Mouse (Mus musculus) heart, embryonic 14.5 days (tissue): ENCODE measurements around the gene Bgn. TPM values are rescaled to one million over a fixed set of nuclear protein-coding genes. Genes with fewer than 3 reads are reported as not detected.

Experiments used
- ATAC-seq: fragments of 200-750 bp; cut with Nextera tagmentation; 2 replicates; pipeline ENCODE4 v1.8.0; 2017; ENCODE audit warnings: low read depth, moderate TSS enrichment; ENCODE audit not compliant: insufficient number of reproducible peaks, insufficient read depth, low FRiP score
- H3K27ac ChIP-seq, 2 experiments: fragments of 200-500 bp in 1 of 2; fragments of 300-500 bp in 1 of 2; sonication (generic) in 1 of 2; replicated peaks in 1 of 2; 2 replicates each; pipeline ENCODE4 v1.5.1; 2012 to 2014; ENCODE audit warnings: low read depth in 2 of 2, low read length in 2 of 2, control low read depth in 1 of 2, mild to moderate bottlenecking in 1 of 2, mixed read lengths in 1 of 2; ENCODE audit not compliant: control insufficient read depth in 1 of 2, insufficient read depth in 1 of 2
- H3K27me3 ChIP-seq: fragments of 300-500 bp; sonication (generic); 2 replicates; pipeline ENCODE4 v1.6.1; 2014; ENCODE audit warnings: mild to moderate bottlenecking, low read length, control low read depth; ENCODE audit not compliant: control insufficient read depth, insufficient read depth
- H3K36me3 ChIP-seq: fragments of 300-500 bp; sonication (generic); 2 replicates; pipeline ENCODE4 v1.6.1; 2014; ENCODE audit warnings: mild to moderate bottlenecking, control low read depth, low read length, mixed read lengths; ENCODE audit not compliant: control insufficient read depth, insufficient read depth
- H3K4me1 ChIP-seq, 2 experiments: fragments of 200-500 bp in 1 of 2; fragments of 300-500 bp in 1 of 2; sonication (generic) in 1 of 2; 2 replicates each; pipeline ENCODE4 v1.6.1; 2012 to 2014; ENCODE audit warnings: low read length in 2 of 2, control low read depth in 1 of 2, mixed read lengths in 1 of 2; ENCODE audit not compliant: control insufficient read depth in 2 of 2, insufficient read depth in 2 of 2
- H3K4me2 ChIP-seq: fragments of 300-500 bp; sonication (generic); 2 replicates; pipeline ENCODE4 v1.6.1; 2014; ENCODE audit warnings: mild to moderate bottlenecking, low read length
- H3K4me3 ChIP-seq, 2 experiments: fragments of 200-500 bp in 1 of 2; fragments of 300-500 bp in 1 of 2; sonication (generic) in 1 of 2; 2 replicates each; pipeline ENCODE4 v1.5.1; 2012 to 2014; ENCODE audit warnings: low read length in 2 of 2, mild to moderate bottlenecking in 2 of 2, control low read depth in 1 of 2, low read depth in 1 of 2, moderate library complexity in 1 of 2; ENCODE audit not compliant: control insufficient read depth in 1 of 2, insufficient read depth in 1 of 2
- H3K9ac ChIP-seq: fragments of 300-500 bp; sonication (generic); 2 replicates; pipeline ENCODE4 v1.6.1; 2014; ENCODE audit warnings: mild to moderate bottlenecking, low read length
- H3K9me3 ChIP-seq: fragments of 300-500 bp; sonication (generic); 2 replicates; pipeline ENCODE4 v1.6.1; 2016; ENCODE audit warnings: low read length, control low read depth; ENCODE audit not compliant: control insufficient read depth
- WGBS: fragments of 180-500 bp; shearing (Covaris S2); extraction: QIAGEN DNeasy Blood & Tissue Kit; methylation state at CpG from one replicate; pipeline ENCODE4 v1.1.7; 2014; 5-methylcytosine and 5-hydroxymethylcytosine counted together
- polyA plus RNA-seq: library from polyadenylated mRNA; unstranded; fragments of >200 nt; fragmentation: Nextera tagmentation; extraction: Ambion mirVana; gene quantifications from 2 replicates; pipeline ENCODE4 v1.2.1, GENCODE M21; 2014

The Bgn gene
- polyA plus RNA-seq, 1 experiment from 2014 or later: 130 TPM

GRCm38 (mm10) chrX:73516556-73516955 lies 33.2 kb downstream of the Bgn start:
- no peaks in the 10 kb centered on the region for H3K9me3 ChIP-seq
- no peaks in the 10 kb centered on the region for H3K36me3 ChIP-seq
- no peak overlapping the region for H3K4me2 ChIP-seq
- peak overlapping the region; percentile 47 to 70; a peak in 2 of 4 replicates for H3K27ac ChIP-seq
- peaks cover 0 to 4% of the 10 kb centered on the region in 2 experiments; a peak in 2 of 4 replicates for H3K4me1 ChIP-seq
- H3K27me3 ChIP-seq: peaks cover 3% of the 10 kb centered on the region; the same call in 1 of the 2 replicates
- ATAC-seq: no peak
- H3K4me3 ChIP-seq: no peak overlapping the region
- no peak overlapping the region for H3K9ac ChIP-seq
- 60% methylated on average over 4 of the region's 4 CpGs for WGBS

GRCm38 (mm10) chrX:73517060-73517600 lies 33.7 kb downstream of the Bgn start:
- peak overlapping the region; percentile 53 to 70 for H3K27ac ChIP-seq
- no peaks in the 10 kb centered on the region for H3K36me3 ChIP-seq
- peak; percentile 61; the same call in 1 of the 2 replicates for ATAC-seq

GRCm38 (mm10) chrX:73520692-73521091 lies 37.3 kb downstream of the Bgn start:
- Histone ChIP-seq H3K27me3 (no peaks in the 10 kb centered on the region), H3K4me2 (no peak overlapping the region), H3K36me3 (no peaks in the 10 kb centered on the region), H3K9ac (no peak overlapping the region), H3K27ac (no peak overlapping the region), H3K4me1 (peaks cover 0 to 4% of the 10 kb centered on the region in 2 experiments; a peak in 2 of 4 replicates), H3K9me3 (no peaks in the 10 kb centered on the region), H3K4me3 (no peak overlapping the region)
- no peak for ATAC-seq
- WGBS: 64% methylated on average over 3 of the region's 3 CpGs

More at GRCm38 (mm10) chrX:73517060-73517600, 33.7 kb downstream of the Bgn start:
- Histone ChIP-seq H3K4me2 (no peak overlapping the region), H3K9ac (no peak overlapping the region), H3K9me3 (no peaks in the 10 kb centered on the region), H3K27me3 (peaks cover 3% of the 10 kb centered on the region; the same call in 1 of the 2 replicates), H3K4me3 (no peak overlapping the region), H3K4me1 (peaks cover 0 to 4% of the 10 kb centered on the region in 2 experiments; a peak in 2 of 4 replicates)

- Histone ChIP-seq H3K9ac (no peak overlapping the region), H3K27me3 (no peaks in the 10 kb centered on the region), H3K36me3 (no peaks in the 10 kb centered on the region), H3K27ac (no peak overlapping the region), H3K4me2 (no peak overlapping the region), H3K4me3 (no peak overlapping the region), H3K4me1 (no peaks in the 10 kb centered on the region), H3K9me3 (no peaks in the 10 kb centered on the region)
- no peak for ATAC-seq
- WGBS: 82% methylated on average over 8 of the region's 9 CpGs
These were observed 41.2 kb downstream of the Bgn start for GRCm38 (mm10) chrX:73524318-73525222.

GRCm38 (mm10) chrX:73525223-73526140 lies 42.1 kb downstream of the Bgn start:
- Histone ChIP-seq H3K4me3 (no peak overlapping the region), H3K9ac (no peak overlapping the region), H3K27ac (no peak overlapping the region), H3K4me1 (no peaks in the 10 kb centered on the region), H3K9me3 (no peaks in the 10 kb centered on the region), H3K4me2 (no peak overlapping the region), H3K36me3 (no peaks in the 10 kb centered on the region), H3K27me3 (0 out of 2 replicates have a peak, but pooled peaks cover 3% of the 10 kb centered on the region)
- 74% methylated on average over 9 of the region's 9 CpGs for WGBS
- no peak for ATAC-seq

GRCm38 (mm10) chrX:73526410-73526887 lies 43.0 kb downstream of the Bgn start:
- Histone ChIP-seq H3K9me3 (no peaks in the 10 kb centered on the region), H3K27ac (no peak overlapping the region), H3K4me3 (no peak overlapping the region), H3K27me3 (0 out of 2 replicates have a peak, but pooled peaks cover 3% of the 10 kb centered on the region), H3K36me3 (no peaks in the 10 kb centered on the region), H3K9ac (no peak overlapping the region), H3K4me1 (no peaks in the 10 kb centered on the region), H3K4me2 (no peak overlapping the region)
- ATAC-seq: no peak
- WGBS: 44% methylated on average over 3 of the region's 3 CpGs

GRCm38 (mm10) chrX:73537875-73538274 lies 54.5 kb downstream of the Bgn start:
- Histone ChIP-seq H3K27ac (no peak overlapping the region), H3K27me3 (no peaks in the 10 kb centered on the region), H3K36me3 (no peaks in the 10 kb centered on the region), H3K4me3 (no peak overlapping the region), H3K9me3 (no peaks in the 10 kb centered on the region), H3K4me1 (no peaks in the 10 kb centered on the region), H3K9ac (no peak overlapping the region), H3K4me2 (no peak overlapping the region)
- no peak for ATAC-seq
- WGBS: 82% methylated on average over 7 of the region's 7 CpGs
